Mouse (Mus musculus): ENCODE measurements around the gene Il25.

GRCm38 (mm10) chr14:54951587-54951986, 19.1 kb downstream of the Il25 start:
- TF ChIP-seq CTCF (IDR thresholded peaks at IDR 0.05; ENCODE audit: low read depth) (no peak), EP300 (IDR thresholded peaks at IDR 0.05; ENCODE audit: low read depth) (no peak)

Measured in liver, postnatal 0 days (tissue).